Mouse (Mus musculus): ENCODE measurements around the gene Nlgn1.

GRCm38 (mm10) chr3:26230006-26230405 is 102.3 kb downstream of the Nlgn1 start:
- TF ChIP-seq CTCF (IDR thresholded peaks at IDR 0.05; ENCODE audit: extremely low read depth, insufficient read length, insufficient replicate concordance, low read depth, low read length), result no peak
- TF ChIP-seq POLR2A (IDR thresholded peaks at IDR 0.05; ENCODE audit: low read depth, low read length), result no peak

Measured in small intestine, adult 2 months (tissue).